Mouse (Mus musculus) midbrain, embryonic 13.5 days (tissue): Measurements from ENCODE around the gene Insl3. TPM values are rescaled to one million over a fixed set of nuclear protein-coding genes. Genes with fewer than 3 reads are reported as not detected.
"Not testable (repeated sequence)": the region's sequence is repeated elsewhere in the genome, so short reads cannot be mapped to it uniquely, and the experiment has no call there.

Experiments
- ATAC-seq: fragments of 200-750 bp; cut with Nextera tagmentation; 2 replicates; pipeline ENCODE4 v1.8.0; 2017; ENCODE audit warnings: mild to moderate bottlenecking, moderate TSS enrichment, moderate library complexity
- H3K27ac ChIP-seq: fragments of 300-500 bp; sonication (generic); 2 replicates; pipeline ENCODE4 v1.5.1; 2015; ENCODE audit warnings: inconsistent platforms, mild to moderate bottlenecking, moderate library complexity
- H3K27me3 ChIP-seq: fragments of 300-500 bp; sonication (generic); 2 replicates; pipeline ENCODE4 v1.6.1; 2015; ENCODE audit warnings: mild to moderate bottlenecking, inconsistent platforms
- H3K36me3 ChIP-seq: fragments of 300-500 bp; sonication (generic); 2 replicates; pipeline ENCODE4 v1.6.1; 2015; ENCODE audit warnings: mild to moderate bottlenecking, inconsistent platforms
- H3K4me1 ChIP-seq: fragments of 300-500 bp; sonication (generic); replicated peaks from 2 replicates; pipeline ENCODE4 v1.6.1; 2015; ENCODE audit warnings: inconsistent platforms
- H3K4me2 ChIP-seq: fragments of 300-500 bp; sonication (generic); replicated peaks from 2 replicates; pipeline ENCODE4 v1.6.1; 2015; ENCODE audit warnings: moderate library complexity, mild to moderate bottlenecking, inconsistent platforms
- H3K4me3 ChIP-seq: fragments of 300-500 bp; sonication (generic); replicated peaks from 2 replicates; pipeline ENCODE4 v1.5.1; 2015; ENCODE audit warnings: mild to moderate bottlenecking, inconsistent platforms
- H3K9ac ChIP-seq: fragments of 300-500 bp; sonication (generic); replicated peaks from 2 replicates; pipeline ENCODE4 v1.6.1; 2015; ENCODE audit warnings: mild to moderate bottlenecking, inconsistent platforms
- H3K9me3 ChIP-seq: fragments of 300-500 bp; sonication (generic); 2 replicates; pipeline ENCODE4 v1.6.1; 2016; ENCODE audit warnings: mild to moderate bottlenecking, inconsistent platforms
- polyA plus RNA-seq: library from polyadenylated mRNA; unstranded; fragments of >200 nt; fragmentation: Nextera tagmentation; extraction: Ambion mirVana; gene quantifications from 2 replicates; pipeline ENCODE4 v1.2.1, GENCODE M21; 2015

Gene Insl3
- polyA plus RNA-seq, 1 experiment from 2014 or later, result 0.79 TPM

DNA sequence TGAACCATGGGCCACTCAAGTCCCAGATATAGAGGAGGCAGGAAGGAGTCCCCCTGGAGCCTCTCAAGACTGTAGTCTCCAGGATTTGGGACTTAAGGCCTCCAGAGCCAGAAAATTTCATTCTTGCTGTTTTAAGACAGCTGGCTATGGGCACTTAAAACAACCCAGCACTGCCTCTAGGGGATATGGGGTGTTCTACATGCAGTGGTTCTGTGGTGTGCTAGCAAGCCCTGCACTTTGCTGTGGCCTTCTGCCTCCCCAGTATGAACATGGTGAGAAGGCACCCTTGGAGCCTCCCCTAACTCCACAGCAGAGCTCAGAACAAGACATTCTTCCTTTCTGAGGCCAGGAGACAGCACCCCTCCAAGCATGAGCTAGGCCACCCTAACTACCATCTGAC is 49.3 kb downstream of the Insl3 start:
- H3K36me3 ChIP-seq, ATAC-seq, H3K4me3 ChIP-seq: not testable (repeated sequence)

More for the DNA sequence above, 49.3 kb downstream of the Insl3 start:
- not testable (repeated sequence) for H3K27me3 ChIP-seq, H3K4me2 ChIP-seq, H3K9me3 ChIP-seq, H3K9ac ChIP-seq, H3K27ac ChIP-seq, H3K4me1 ChIP-seq

Other genes starting within 250 kb of the Insl3 start
- gene Abhd8, start 225.6 kb upstream of the Insl3 start, polyA plus RNA-seq, result 114 and 133 TPM in 2 replicates
- gene Mrpl34, start 224.3 kb upstream of the Insl3 start, polyA plus RNA-seq, result 242 TPM in 2 replicates
- gene Dda1, start 220.0 kb upstream of the Insl3 start, polyA plus RNA-seq, result 197 TPM in 2 replicates
- 5.3 and 9.3 TPM in 2 replicates for gene Ano8, start 203.3 kb upstream of the Insl3 start, polyA plus RNA-seq
- 11.6 and 13.2 TPM in 2 replicates for gene Gtpbp3, start 201.1 kb upstream of the Insl3 start, polyA plus RNA-seq
- gene Plvap, start 177.5 kb upstream of the Insl3 start, polyA plus RNA-seq, result 8.0 and 10.2 TPM in 2 replicates
- 0.11 TPM in 1 of 2 replicates, not detected in the other for gene Ccdc194, start 163.5 kb upstream of the Insl3 start, polyA plus RNA-seq
- gene Bst2, start 151.8 kb upstream of the Insl3 start, polyA plus RNA-seq, result 9.8 and 10.9 TPM in 2 replicates
- 51.7 and 62.3 TPM in 2 replicates for gene Mvb12a, start 146.3 kb upstream of the Insl3 start, polyA plus RNA-seq
- gene Tmem221, start 130.3 kb upstream of the Insl3 start, polyA plus RNA-seq, result not detected in 2 replicates
- not detected in 2 replicates for gene Nxnl1, start 122.6 kb upstream of the Insl3 start, polyA plus RNA-seq
- 53.7 and 58.7 TPM in 2 replicates for gene Slc27a1, start 120.3 kb upstream of the Insl3 start, polyA plus RNA-seq
- gene Pgls, start 97.0 kb upstream of the Insl3 start, polyA plus RNA-seq, result 201 and 208 TPM in 2 replicates
- gene Fam129c, start 91.6 kb upstream of the Insl3 start, polyA plus RNA-seq, result 4.4 and 7.5 TPM in 2 replicates
- gene Colgalt1, start 78.2 kb upstream of the Insl3 start, polyA plus RNA-seq, result 51.1 and 51.3 TPM in 2 replicates
- gene Unc13a, start 17.5 kb upstream of the Insl3 start, polyA plus RNA-seq, result 17.1 and 18.5 TPM in 2 replicates
- gene Jak3, start 12.9 kb upstream of the Insl3 start, polyA plus RNA-seq, result 2.5 and 2.7 TPM in 2 replicates
- gene B3gnt3, start 12.6 kb downstream of the Insl3 start, polyA plus RNA-seq, result 0.28 and 0.31 TPM in 2 replicates
- 63.9 and 65.5 TPM in 2 replicates for gene Fcho1, start 36.5 kb downstream of the Insl3 start, polyA plus RNA-seq
- gene Zfp709, start 192.8 kb downstream of the Insl3 start, polyA plus RNA-seq, result 7.7 and 8.1 TPM in 2 replicates
- 19.8 and 21.4 TPM in 2 replicates for gene Zfp882, start 219.4 kb downstream of the Insl3 start, polyA plus RNA-seq
- gene Zfp617, start 219.4 kb downstream of the Insl3 start, polyA plus RNA-seq, result 39.1 and 42.0 TPM in 2 replicates